ENCODE assay signal across 10 mouse cellular contexts in the genomic region with DNA sequence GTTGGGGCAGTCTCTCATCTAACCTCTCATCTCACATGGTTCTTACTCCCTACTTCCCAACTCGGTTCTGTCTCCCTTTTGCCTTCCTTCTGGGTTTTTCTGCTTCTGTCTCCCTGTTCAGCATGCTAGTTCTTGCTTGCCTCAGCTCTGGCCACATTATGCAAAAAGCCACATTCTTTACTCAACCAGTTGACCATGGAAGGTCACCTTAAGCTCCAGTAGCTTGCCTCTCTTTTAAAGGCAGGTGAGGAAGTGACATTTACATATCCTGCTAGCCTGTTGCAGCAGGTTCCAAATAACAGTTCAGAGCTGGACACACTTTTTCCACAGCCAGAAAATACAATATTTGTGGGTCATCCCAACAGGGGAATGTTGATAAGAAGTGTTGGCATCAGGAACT.
"Had no signal": no experiment of that assay in that cellular context is flagged by ENCODE, and none has a peak within 500 bp of the region (broad histone marks: within the 10 kb centered on the region; RNA-seq: fewer than 3 reads in every experiment).

No protein-coding gene starts in this region.

- DNase-seq: layer of hippocampus, adult 9-11 months; liver, embryonic 13.5 days; lung, adult 2 months; lung, postnatal 14 days; lung, postnatal 4 days; midbrain, embryonic 14.5 days; thymus, adult 18-20 months; thymus, postnatal 4 days had no signal

- H3K4me3 ChIP-seq: layer of hippocampus, adult 2 months; left cerebral cortex, adult 2 months; liver, embryonic 13.5 days had no signal

- H3K4me1 ChIP-seq: liver, embryonic 13.5 days had no signal

- H3K36me3 ChIP-seq: liver, embryonic 13.5 days had no signal

- H3K27me3 ChIP-seq: liver, embryonic 13.5 days had no signal

- H3K27ac ChIP-seq: layer of hippocampus, adult 2 months; left cerebral cortex, adult 2 months; liver, embryonic 13.5 days had no signal
